Mouse (Mus musculus) kidney, postnatal 4 days (tissue): ENCODE measurements at regions not wholly inside any gene's neighbourhood (a gene's known extent, or its start where the extent isn't known, plus 50 kb on each side); places are given as distances from the start of the nearest gene placed in this dataset.

Experiments used
- DNase-seq, 2 experiments: peaks; one replicate each; pipeline ENCODE4 v3.0.0; 2021; ENCODE audit warnings: mixed read lengths in 2 of 2

- peak in 1 of 2 experiments; percentile 5 for DNase-seq
Observed at GRCm38 (mm10) chr3:137482546-137482945, 138.9 kb upstream of the Ddit4l start.

GRCm38 (mm10) chr3:137482971-137483370, 138.4 kb upstream of the Ddit4l start:
- no peak for DNase-seq

- DNase-seq = no peak
Observed at GRCm38 (mm10) chr3:137489592-137489991, 131.8 kb upstream of the Ddit4l start.

- DNase-seq = no peak
Observed at GRCm38 (mm10) chr3:137491508-137492019, 129.8 kb upstream of the Ddit4l start.

GRCm38 (mm10) chr3:137498343-137498742, 123.1 kb upstream of the Ddit4l start:
- no peak for DNase-seq

DNA sequence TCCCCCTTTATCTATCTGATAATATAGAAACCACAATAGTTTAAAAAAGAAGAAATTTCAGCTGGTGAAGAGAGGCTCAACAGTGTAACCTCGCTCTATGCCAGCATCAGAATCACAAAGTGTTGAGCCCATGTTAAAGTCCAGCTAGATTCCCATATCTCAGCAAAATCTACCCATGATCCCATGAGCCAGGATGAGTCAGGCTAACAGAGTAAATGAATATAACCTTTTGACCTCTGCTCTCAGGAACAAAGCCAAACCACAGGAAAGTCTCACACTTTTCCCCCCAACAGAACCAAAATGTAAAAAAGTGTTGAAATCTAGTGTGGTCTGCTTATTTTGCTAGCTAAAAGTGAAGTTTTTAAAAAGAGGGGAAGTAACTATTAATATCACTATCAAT, 110.1 kb upstream of the Ddit4l start:
- no peak for DNase-seq

GRCm38 (mm10) chr3:137512411-137512810, 109.0 kb upstream of the Ddit4l start:
- no peak for DNase-seq

DNA sequence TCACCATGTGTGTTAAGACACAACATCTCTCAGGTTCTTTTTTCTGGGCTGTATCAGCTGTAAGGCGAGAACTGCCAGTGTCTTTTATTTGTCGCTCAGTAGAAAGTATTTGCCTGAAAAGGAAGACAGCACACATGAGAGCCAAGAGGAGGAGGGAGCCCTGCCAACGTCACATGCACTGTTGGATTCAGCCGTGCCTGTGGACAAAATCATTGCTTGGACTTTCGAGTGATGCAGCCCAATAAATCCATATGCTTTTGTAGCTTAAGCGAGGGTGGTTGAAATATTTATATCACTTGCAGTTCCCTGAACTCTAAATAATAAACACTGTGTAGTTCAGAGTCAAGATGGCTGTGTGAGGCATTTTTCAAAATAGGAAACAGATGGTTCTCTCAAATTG, 108.4 kb upstream of the Ddit4l start:
- DNase-seq = peak; percentile 10 to 25

DNA sequence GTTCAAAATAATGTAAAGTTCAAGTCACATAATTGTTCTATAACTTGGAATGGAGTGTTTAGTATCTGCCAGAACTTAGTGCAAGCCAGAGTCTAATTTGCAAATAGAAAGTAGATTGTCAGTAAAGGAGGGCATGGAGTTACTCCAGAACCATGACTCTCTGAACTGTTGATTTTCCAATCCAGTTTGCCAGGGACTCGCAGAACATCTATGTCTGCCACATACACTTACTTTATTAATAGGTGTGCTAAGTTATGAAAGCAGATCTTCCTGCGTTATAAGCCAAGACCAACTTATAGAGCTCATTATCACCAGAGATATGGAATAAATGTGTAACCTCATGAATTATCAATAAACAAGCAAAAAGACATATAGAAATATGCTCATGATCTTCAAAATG, 107.2 kb upstream of the Ddit4l start:
- no peak for DNase-seq

- peak in 1 of 2 experiments; percentile 15 for DNase-seq
Observed at GRCm38 (mm10) chr3:137517433-137517832, 104.0 kb upstream of the Ddit4l start.

DNA sequence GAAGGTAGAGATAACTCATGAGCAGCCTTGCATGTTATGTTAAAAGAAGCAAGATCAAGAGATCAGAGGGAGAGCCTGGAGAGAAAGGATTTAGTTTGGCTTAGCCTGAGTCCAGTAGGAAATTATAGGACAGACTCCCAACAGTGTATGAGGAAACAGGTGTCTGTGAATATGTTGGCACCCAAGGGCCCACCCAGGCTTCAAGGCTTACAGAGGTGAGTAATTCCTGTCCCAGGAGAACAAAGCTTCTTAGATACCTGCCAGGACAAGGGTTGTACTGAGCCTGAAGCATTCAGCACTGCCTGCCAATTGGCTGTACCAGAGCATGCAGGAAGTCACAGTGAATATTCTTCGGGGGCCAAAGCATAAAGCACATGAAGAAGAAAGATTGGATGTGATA, 101.2 kb upstream of the Ddit4l start:
- DNase-seq = no peak

- no peak for DNase-seq
Observed at GRCm38 (mm10) chr3:137525606-137526575, 95.5 kb upstream of the Ddit4l start.

GRCm38 (mm10) chr3:137529592-137529960, 91.8 kb upstream of the Ddit4l start:
- DNase-seq = no peak

DNA sequence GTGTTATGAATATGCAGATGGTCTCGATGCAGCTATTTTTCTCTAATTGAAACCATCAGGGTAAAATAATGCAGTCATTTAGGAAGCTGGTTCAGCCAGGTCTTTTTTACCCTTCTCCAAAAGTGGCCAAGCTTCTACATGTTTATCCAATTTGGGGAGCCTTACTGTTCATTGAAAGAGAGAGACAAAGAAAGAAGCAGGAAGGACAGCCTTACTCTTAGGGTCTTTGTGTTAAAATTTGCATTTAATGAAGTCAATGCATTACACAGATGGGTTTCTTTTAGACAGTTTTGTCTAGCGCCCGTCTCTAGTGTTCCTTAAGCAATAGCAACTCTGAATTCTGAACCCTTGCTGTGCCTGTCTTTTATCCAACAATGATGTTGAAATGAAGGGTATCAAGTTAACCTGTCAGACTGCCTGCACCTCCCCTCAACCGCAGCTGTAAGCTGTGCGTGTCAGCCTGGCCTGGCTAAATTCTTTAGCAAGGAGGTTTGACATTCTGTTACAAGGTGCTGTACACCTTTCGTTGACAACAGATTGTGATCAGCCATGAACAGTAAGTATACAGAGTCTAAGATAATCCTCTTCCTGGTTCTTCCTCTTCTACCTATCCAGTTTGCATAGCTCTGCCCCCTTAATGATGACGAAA, 91.3 kb upstream of the Ddit4l start:
- no peak for DNase-seq

DNA sequence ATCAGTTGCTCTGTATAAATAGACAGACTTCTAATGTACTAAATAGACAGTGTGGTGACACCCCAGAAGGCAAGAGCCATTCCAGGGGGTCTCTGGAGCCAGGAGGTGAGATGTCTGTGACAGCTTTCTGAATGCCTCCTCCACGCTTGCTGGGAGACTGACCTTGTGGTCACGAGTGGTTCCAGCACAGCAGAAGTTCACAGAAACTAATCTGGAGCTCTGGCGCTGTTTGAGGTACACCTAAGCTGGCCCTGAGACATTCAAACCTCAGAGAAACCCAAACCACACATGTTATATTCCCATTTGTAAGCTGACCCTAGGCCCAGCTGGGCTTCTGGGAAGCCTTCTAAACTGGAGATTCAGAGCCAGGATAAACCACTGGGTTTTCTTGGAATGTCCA, 79.7 kb upstream of the Ddit4l start:
- no peak for DNase-seq

- no peak for DNase-seq
Observed at GRCm38 (mm10) chr3:137542343-137542742, 79.1 kb upstream of the Ddit4l start.

- peak; percentile 33 to 35 for DNase-seq
Observed at GRCm38 (mm10) chr3:137547414-137547877, 74.0 kb upstream of the Ddit4l start.

GRCm38 (mm10) chr3:137547938-137548337, 73.5 kb upstream of the Ddit4l start:
- peak; percentile 72 to 80 for DNase-seq

DNA sequence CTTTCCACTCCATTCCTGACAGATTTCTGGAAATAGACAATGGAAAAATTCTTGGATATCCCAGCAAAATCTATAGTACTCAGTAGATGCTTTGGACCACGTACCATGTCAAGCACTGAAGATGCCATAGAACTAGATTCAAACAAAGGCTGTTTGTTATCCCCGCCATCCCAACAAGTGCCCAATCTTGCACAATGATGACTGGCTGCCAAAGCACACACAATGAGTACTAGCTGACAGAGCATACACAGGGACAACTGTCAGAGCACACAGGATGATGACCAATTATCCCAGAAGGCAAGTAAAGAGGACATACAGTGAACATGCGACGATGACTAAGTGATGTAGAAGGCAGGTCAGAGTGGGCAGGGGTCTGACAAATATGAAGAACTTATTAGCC, 70.7 kb upstream of the Ddit4l start:
- DNase-seq = no peak

DNA sequence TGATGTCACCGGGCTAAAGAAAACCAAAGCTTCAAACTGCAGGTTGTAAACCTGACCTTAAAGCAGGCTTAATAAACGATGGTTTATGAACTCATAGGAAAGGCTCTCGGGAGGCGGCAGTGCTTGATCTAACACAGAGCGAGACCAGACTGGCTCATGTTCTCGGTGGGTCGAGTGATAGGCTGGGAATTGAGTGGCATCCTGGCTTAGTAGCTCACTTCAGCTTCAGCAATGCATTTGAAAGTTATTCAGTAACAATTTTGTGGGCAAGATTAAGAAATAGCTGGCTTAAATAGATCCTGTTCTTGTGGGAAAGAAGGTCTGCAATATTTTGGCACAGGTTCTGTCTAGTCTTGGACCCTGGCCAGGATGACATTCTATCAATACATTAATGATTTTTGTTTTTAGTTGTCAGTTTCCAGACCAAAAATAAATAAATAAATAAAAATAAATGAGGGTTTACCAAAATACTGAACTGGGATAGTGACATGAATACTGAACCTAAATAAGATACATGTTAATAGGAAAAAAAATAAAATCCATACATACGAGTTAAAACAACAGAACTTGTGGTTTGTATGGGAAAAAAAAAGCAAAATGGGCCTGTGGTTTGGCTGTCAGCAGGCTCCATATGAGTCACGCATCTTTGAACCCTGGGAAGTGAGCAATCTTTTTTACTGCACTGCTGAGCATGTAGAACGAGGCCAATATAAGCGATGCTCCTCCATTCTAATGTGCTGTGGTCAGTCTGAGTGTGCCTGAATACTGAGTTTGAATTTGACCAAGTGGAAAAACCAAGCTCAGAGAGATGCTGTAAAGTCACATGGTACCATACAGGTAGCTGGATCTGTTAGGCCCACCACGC, 68.7 kb upstream of the Ddit4l start:
- DNase-seq = no peak

GRCm38 (mm10) chr3:137560851-137561449, 60.5 kb upstream of the Ddit4l start:
- peak; percentile 17 to 31 for DNase-seq

GRCm38 (mm10) chr3:137561986-137562385, 59.4 kb upstream of the Ddit4l start:
- no peak for DNase-seq
